Mouse (Mus musculus): ENCODE data around the gene Mvb12b. TPM values are rescaled to one million over a fixed set of nuclear protein-coding genes. Genes with fewer than 3 reads are reported as not detected.

Gene Mvb12b
- total and polyA plus RNA-seq, 3 experiments: 22.8 to 23.3 TPM; not detected in 1

DNA sequence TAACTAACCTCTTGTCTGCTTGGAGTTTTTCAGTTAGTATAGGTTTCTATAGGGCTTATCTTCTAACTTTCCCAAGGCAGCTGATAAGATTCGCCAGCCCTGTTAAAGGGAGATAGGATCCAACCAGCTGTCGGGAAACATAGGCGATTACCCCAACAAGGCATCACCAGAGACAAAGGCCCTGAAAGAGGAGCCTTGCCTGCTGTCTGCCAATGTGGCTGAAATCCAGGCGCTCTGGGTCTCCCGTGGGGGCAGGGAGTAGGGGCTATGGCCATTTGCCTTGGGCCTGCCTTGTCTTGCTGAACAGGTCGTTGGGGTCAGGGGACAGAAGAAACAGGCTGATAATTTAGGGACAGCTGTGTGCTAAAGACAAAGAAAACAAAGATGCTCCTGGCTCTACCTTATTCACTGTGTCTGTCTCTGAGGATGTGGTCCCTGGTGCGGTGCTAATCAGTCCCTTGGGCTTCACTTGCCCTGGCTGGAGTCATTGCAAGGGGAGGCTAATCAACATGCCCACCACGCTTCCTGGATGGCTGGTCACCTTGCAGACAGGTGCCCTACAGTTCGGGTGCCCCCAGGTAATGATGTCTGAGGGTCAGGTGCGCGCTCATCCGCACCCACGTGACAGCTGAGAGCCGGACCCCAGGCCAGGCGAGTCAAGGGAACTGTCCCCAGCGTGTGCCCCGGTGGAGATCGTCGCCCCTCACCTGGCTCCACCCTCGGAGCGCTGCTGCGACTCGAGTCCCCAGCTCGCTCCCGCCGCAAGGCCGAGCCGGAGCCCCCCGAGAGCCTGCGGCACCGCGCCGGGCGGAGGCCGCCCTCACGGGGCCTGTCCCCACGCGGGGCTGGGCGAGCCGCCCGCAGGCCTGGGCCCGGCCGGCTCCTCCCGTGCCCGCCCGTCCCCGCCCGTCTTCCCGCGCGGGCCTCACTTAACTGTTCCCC lies 1.1 kb downstream of the Mvb12b start:
- H3K9ac ChIP-seq (ENCODE audit: control insufficient read depth, low read depth, low read length, poor library complexity, severe bottlenecking): peak overlapping the region; percentile 92
- H3K27me3 ChIP-seq (ENCODE audit: control insufficient read depth in 1 of 2, insufficient read depth in 2 of 2, low read length in 2 of 2): no peaks in the 10 kb centered on the region
- H3K9me3 ChIP-seq (replicated peaks; ENCODE audit: insufficient read depth, low read length): no peaks in the 10 kb centered on the region
- H3K36me3 ChIP-seq (ENCODE audit: control insufficient read depth in 1 of 2, insufficient read depth in 2 of 2, low read length in 2 of 2): peaks cover 0 to 10% of the 10 kb centered on the region in 2 experiments; a peak in 2 of 4 replicates
- DNase-seq (ENCODE audit: low read depth, low spot score): peak; percentile 54
- peak overlapping the region; percentile 77 to 99 for H3K4me3 ChIP-seq (ENCODE audit: control insufficient read depth in 1 of 2, insufficient read depth in 1 of 2, low read depth in 2 of 2, low read length in 2 of 2)
- H3K4me1 ChIP-seq (ENCODE audit: control insufficient read depth in 1 of 2, insufficient read depth in 2 of 2, low read length in 2 of 2): peaks cover 2 to 15% of the 10 kb centered on the region in 2 experiments; a peak in 3 of 4 replicates
- peak overlapping the region; percentile 52 for H3K27ac ChIP-seq (ENCODE audit: control insufficient read depth, low read depth, low read length)
- peaks cover 11% of the 10 kb centered on the region for H3K79me2 ChIP-seq (ENCODE audit: control insufficient read depth, insufficient read depth, low read length, poor library complexity)
- TF ChIP-seq POLR2AphosphoS2 (IDR thresholded peaks at IDR 0.05; ENCODE audit: low read length) (no peak), ETS1 (IDR thresholded peaks at IDR 0.05; ENCODE audit: low read depth, low read length) (peak; percentile 91), GATA1 (IDR thresholded peaks at IDR 0.05; ENCODE audit: low read depth, low read length) (peak; percentile 91), USF1 (IDR thresholded peaks at IDR 0.05; ENCODE audit: low read depth, low read length) (peak; percentile 74), TCF12 (IDR thresholded peaks at IDR 0.05; ENCODE audit: low read depth, low read length) (peak; percentile 79), EP300 (IDR thresholded peaks at IDR 0.05; ENCODE audit: low read depth in 1 of 2, low read length in 2 of 2) (peak; percentile 64 to 65), UBTF (IDR thresholded peaks at IDR 0.05; ENCODE audit: borderline replicate concordance, insufficient read depth, low read depth, low read length) (peak; percentile 90; the same call in 1 of the 2 replicates), MXI1 (IDR thresholded peaks at IDR 0.05; ENCODE audit: low read depth, low read length) (peak; percentile 60), JUND (IDR thresholded peaks at IDR 0.05; ENCODE audit: low read depth, low read length) (no peak), BHLHE40 (IDR thresholded peaks at IDR 0.05; ENCODE audit: borderline replicate concordance, low read depth, low read length) (peak; percentile 29; the same call in 1 of the 2 replicates), POLR2A (IDR thresholded peaks at IDR 0.05; ENCODE audit: control insufficient read depth in 1 of 2, insufficient read depth in 1 of 2, low read depth in 1 of 2, low read length in 2 of 2, poor library complexity in 1 of 2) (0 out of 4 replicates have a peak, but pooled peaks of 1 of the 2 experiments have one; percentile 36), USF2 (IDR thresholded peaks at IDR 0.05; ENCODE audit: borderline replicate concordance in 1 of 2, insufficient read depth in 1 of 2, low read depth in 1 of 2, low read length in 2 of 2) (no peak)

DNA sequence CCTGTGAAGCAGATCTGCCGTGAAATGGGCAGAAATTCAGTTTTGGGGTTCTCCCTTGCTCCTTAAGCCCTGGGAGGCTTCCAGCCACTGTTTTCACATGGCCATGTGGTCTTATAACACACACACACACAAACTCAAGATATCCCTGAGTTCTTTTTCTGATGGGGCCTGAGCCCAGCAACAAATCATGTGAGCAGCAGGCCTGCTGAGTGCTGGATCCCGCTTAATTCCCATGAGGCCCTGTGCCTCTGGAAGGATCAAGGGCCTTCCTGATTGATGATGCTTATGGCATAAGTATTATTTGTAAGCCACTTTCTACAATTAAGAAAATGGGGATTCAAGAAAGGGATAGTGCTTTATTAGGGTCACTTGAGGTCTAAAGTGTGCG lies 2.5 kb downstream of the Mvb12b start:
- Histone ChIP-seq H3K36me3 (ENCODE audit: control insufficient read depth in 1 of 2, insufficient read depth in 2 of 2, low read length in 2 of 2) (peaks cover 0 to 10% of the 10 kb centered on the region in 2 experiments; a peak in 3 of 4 replicates), H3K27me3 (ENCODE audit: control insufficient read depth in 1 of 2, insufficient read depth in 2 of 2, low read length in 2 of 2) (no peaks in the 10 kb centered on the region), H3K9me3 (replicated peaks; ENCODE audit: insufficient read depth, low read length) (no peaks in the 10 kb centered on the region), H3K4me3 (ENCODE audit: control insufficient read depth in 1 of 2, insufficient read depth in 1 of 2, low read depth in 2 of 2, low read length in 2 of 2) (no peak overlapping the region), H3K79me2 (ENCODE audit: control insufficient read depth, insufficient read depth, low read length, poor library complexity) (peaks cover 11% of the 10 kb centered on the region), H3K27ac (ENCODE audit: control insufficient read depth, low read depth, low read length) (no peak overlapping the region), H3K9ac (ENCODE audit: control insufficient read depth, low read depth, low read length, poor library complexity, severe bottlenecking) (no peak overlapping the region), H3K4me1 (ENCODE audit: control insufficient read depth in 1 of 2, insufficient read depth in 2 of 2, low read length in 2 of 2) (peaks cover 2 to 11% of the 10 kb centered on the region in 2 experiments; a peak in 2 of 4 replicates)
- TF ChIP-seq CTCF (IDR thresholded peaks at IDR 0.05 in 2 of 3, conservative IDR thresholded peaks at IDR 0.05 in 1 of 3; ENCODE audit: control insufficient read depth in 1 of 3, insufficient read depth in 1 of 3, low read depth in 2 of 3, low read length in 3 of 3, poor library complexity in 1 of 3, severe bottlenecking in 1 of 3): no peak
- no peak for TF ChIP-seq SMC3 (IDR thresholded peaks at IDR 0.05; ENCODE audit: low read depth, low read length)
- no peak for TF ChIP-seq ZC3H11A (IDR thresholded peaks at IDR 0.05; ENCODE audit: low read depth, low read length)
- DNase-seq (ENCODE audit: low read depth, low spot score): no peak

Measured in MEL (cell line).